Mouse (Mus musculus): ENCODE data around the gene Troap. TPM values are rescaled to one million over a fixed set of nuclear protein-coding genes. Genes with fewer than 3 reads are reported as not detected.

Gene Troap
- polyA plus RNA-seq, 1 experiment from 2014 or later, result 0.99 TPM

DNA sequence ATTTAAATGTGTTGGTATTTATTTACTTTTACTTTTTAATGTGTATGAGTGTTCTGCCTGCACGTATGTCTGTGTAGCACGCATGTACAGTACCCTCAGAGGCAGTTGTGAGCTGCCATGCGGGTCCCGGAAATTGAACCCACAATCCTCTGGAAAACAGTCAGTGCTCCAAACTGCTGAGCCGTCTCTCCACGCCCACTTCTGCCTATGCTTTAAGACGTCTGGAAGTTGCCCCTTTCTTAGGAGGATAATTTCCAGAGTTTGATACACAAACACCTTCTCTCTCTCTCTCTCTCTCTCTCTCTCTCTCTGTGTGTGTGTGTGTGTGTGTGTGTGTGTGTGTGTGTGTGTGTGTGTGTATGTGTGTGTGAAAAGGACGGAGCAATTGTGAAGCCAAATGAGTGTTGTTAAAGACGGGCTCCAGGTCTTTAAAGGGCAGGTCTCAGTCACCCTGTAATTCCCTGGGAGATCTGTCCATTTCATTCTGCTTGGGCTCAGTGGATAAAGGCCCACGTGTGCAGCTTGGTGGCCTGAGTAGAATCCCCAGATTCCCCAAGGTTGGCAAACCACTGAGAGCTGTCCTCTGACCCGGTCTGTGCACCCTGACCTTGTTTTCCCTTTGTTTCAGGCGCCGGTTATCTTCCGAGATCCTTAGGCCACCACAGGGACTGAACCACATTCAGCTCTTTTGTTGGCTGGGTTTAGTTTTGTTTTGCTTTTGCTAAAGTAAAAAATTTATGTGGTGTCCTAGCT is 40.1 kb downstream of the Troap start:
- H3K4me2 ChIP-seq (replicated peaks; ENCODE audit: low read depth, low read length), result no peak overlapping the region
- WGBS, result 48% methylated on average over 14 of the region's 14 CpGs
- H3K4me1 ChIP-seq (ENCODE audit: insufficient read depth, low read depth, low read length), result no peaks in the 10 kb centered on the region
- H3K27me3 ChIP-seq (replicated peaks; ENCODE audit: insufficient read depth, low read length), result no peaks in the 10 kb centered on the region
- no peak for DNase-seq (ENCODE audit: low spot score)
- no peak for TF ChIP-seq EP300 (IDR thresholded peaks at IDR 0.05)
- no peak for TF ChIP-seq CTCF (IDR thresholded peaks at IDR 0.05)
- no peaks in the 10 kb centered on the region for H3K36me3 ChIP-seq (ENCODE audit: insufficient read depth, low read length)
- H3K9ac ChIP-seq (replicated peaks; ENCODE audit: low read depth), result no peak overlapping the region
- no peak for ATAC-seq
- no peak overlapping the region for H3K4me3 ChIP-seq (ENCODE audit: low read depth, low read length)
- no peak overlapping the region for H3K27ac ChIP-seq (ENCODE audit: low read length)
- H3K9me3 ChIP-seq (ENCODE audit: low read length), result no peaks in the 10 kb centered on the region

- H3K4me1 ChIP-seq (ENCODE audit: insufficient read depth, low read depth, low read length), result no peaks in the 10 kb centered on the region
- no peak overlapping the region for H3K4me3 ChIP-seq (ENCODE audit: low read depth, low read length)
- ATAC-seq, result no peak
- WGBS, result 77% methylated on average over 7 of the region's 7 CpGs
- no peak overlapping the region for H3K9ac ChIP-seq (replicated peaks; ENCODE audit: low read depth)
- H3K36me3 ChIP-seq (ENCODE audit: insufficient read depth, low read length), result no peaks in the 10 kb centered on the region
- no peak overlapping the region for H3K4me2 ChIP-seq (replicated peaks; ENCODE audit: low read depth, low read length)
- H3K27ac ChIP-seq (ENCODE audit: low read length), result no peak overlapping the region
- TF ChIP-seq EP300 (IDR thresholded peaks at IDR 0.05) (no peak), CTCF (IDR thresholded peaks at IDR 0.05) (no peak)
- no peak for DNase-seq (ENCODE audit: low spot score)
- H3K9me3 ChIP-seq (ENCODE audit: low read length), result no peaks in the 10 kb centered on the region
- no peaks in the 10 kb centered on the region for H3K27me3 ChIP-seq (replicated peaks; ENCODE audit: insufficient read depth, low read length)
Measured at GRCm38 (mm10) chr15:99115065-99115423, 40.7 kb downstream of the Troap start.

DNA sequence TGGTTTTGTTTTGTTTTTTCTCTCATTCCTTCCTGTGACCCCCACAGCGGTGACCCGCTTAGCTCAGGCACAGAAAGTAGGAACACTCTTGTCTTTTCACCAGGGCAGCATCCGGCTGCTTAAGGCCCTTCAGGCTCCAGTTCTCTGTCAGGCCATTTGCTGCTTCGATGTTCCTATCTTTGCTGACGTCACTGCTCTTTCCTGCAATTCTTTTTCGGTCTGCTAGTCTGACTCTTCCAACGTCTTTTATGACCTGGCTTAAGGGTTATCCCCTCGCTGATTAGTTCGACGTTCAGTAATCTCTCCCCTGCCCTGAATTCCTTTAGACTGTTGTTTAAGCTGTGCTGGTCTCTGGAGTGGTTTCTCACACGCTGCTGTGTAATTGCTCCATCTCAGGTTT is 42.2 kb downstream of the Troap start:
- Histone ChIP-seq H3K36me3 (ENCODE audit: insufficient read depth, low read length) (no peaks in the 10 kb centered on the region), H3K27me3 (replicated peaks; ENCODE audit: insufficient read depth, low read length) (no peaks in the 10 kb centered on the region), H3K4me3 (ENCODE audit: low read depth, low read length) (no peak overlapping the region), H3K4me1 (ENCODE audit: insufficient read depth, low read depth, low read length) (no peaks in the 10 kb centered on the region), H3K4me2 (replicated peaks; ENCODE audit: low read depth, low read length) (no peak overlapping the region), H3K9me3 (ENCODE audit: low read length) (no peaks in the 10 kb centered on the region), H3K27ac (ENCODE audit: low read length) (no peak overlapping the region), H3K9ac (replicated peaks; ENCODE audit: low read depth) (no peak overlapping the region)
- WGBS, result 44% methylated on average over 11 of the region's 11 CpGs
- ATAC-seq, result peak; percentile 43; the same call in 1 of the 2 replicates
- no peak for DNase-seq (ENCODE audit: low spot score)
- TF ChIP-seq EP300 (IDR thresholded peaks at IDR 0.05) (no peak), CTCF (IDR thresholded peaks at IDR 0.05) (no peak)

DNA sequence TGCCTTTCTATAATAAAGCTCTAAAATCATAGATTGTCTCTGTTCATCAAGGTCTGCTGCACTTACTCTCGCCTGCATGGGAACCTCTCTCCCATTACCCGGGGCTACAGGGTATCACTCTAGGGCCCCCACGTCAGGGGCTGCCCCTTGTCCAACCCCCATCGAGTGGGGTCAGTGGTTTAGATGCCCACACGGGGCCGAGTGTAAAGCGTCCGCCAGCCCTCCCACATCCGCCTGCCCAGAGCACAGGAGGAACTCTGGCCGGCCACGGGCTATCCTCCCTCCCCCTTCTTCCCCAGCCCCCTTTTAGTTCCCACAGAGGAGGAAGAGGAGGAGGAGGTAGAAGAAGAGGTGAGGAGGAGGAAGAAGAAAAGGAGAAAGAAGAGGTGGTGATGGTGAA is 46.4 kb downstream of the Troap start:
- no peak overlapping the region for H3K27ac ChIP-seq (ENCODE audit: low read length)
- no peak overlapping the region for H3K4me2 ChIP-seq (replicated peaks; ENCODE audit: low read depth, low read length)
- ATAC-seq (no peak), DNase-seq (ENCODE audit: low spot score) (no peak)
- no peak overlapping the region for H3K4me3 ChIP-seq (ENCODE audit: low read depth, low read length)
- H3K9ac ChIP-seq (replicated peaks; ENCODE audit: low read depth), result no peak overlapping the region
- WGBS, result 14% methylated on average over 11 of the region's 11 CpGs
- no peaks in the 10 kb centered on the region for H3K36me3 ChIP-seq (ENCODE audit: insufficient read depth, low read length)
- no peaks in the 10 kb centered on the region for H3K4me1 ChIP-seq (ENCODE audit: insufficient read depth, low read depth, low read length)
- H3K27me3 ChIP-seq (replicated peaks; ENCODE audit: insufficient read depth, low read length), result no peaks in the 10 kb centered on the region
- H3K9me3 ChIP-seq (ENCODE audit: low read length), result no peaks in the 10 kb centered on the region
- TF ChIP-seq EP300 (IDR thresholded peaks at IDR 0.05) (no peak), CTCF (IDR thresholded peaks at IDR 0.05) (no peak)

DNA sequence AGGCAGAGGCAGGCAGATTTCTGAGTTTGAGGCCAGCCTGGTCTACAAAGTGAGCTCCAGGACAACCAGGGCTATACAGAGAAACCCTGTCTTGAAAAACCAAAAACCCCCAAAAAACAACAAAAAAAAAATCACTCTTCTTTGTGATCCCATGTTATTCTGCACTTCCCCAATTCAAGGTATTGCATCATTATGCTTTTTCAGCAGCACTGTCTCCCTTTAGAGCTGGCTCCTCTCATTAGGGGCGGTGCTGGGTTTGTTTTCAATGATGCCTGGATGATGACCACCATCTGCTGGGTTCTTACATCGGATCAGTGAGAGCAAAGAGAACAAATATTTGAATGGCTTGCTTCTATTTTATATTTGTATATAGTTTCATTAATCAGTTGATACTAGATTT is 48.3 kb downstream of the Troap start:
- Histone ChIP-seq H3K27ac (ENCODE audit: low read length) (no peak overlapping the region), H3K27me3 (replicated peaks; ENCODE audit: insufficient read depth, low read length) (no peaks in the 10 kb centered on the region), H3K4me1 (ENCODE audit: insufficient read depth, low read depth, low read length) (no peaks in the 10 kb centered on the region), H3K9me3 (ENCODE audit: low read length) (no peaks in the 10 kb centered on the region), H3K4me3 (ENCODE audit: low read depth, low read length) (no peak overlapping the region), H3K4me2 (replicated peaks; ENCODE audit: low read depth, low read length) (no peak overlapping the region), H3K36me3 (ENCODE audit: insufficient read depth, low read length) (no peaks in the 10 kb centered on the region), H3K9ac (replicated peaks; ENCODE audit: low read depth) (no peak overlapping the region)
- WGBS, result 58% methylated on average over 2 of the region's 2 CpGs
- no peak for TF ChIP-seq EP300 (IDR thresholded peaks at IDR 0.05)
- no peak for TF ChIP-seq CTCF (IDR thresholded peaks at IDR 0.05)
- ATAC-seq (no peak), DNase-seq (ENCODE audit: low spot score) (peak; percentile 76)

GRCm38 (mm10) chr15:99125711-99126080 is 51.3 kb downstream of the Troap start, which contains the start of gene Spats2:
TSS of gene Spats2 (plus strand) at chr15:99125916.
- H3K27me3 ChIP-seq (replicated peaks; ENCODE audit: insufficient read depth, low read length), result no peaks in the 10 kb centered on the region

More at GRCm38 (mm10) chr15:99125711-99126080, 51.3 kb downstream of the Troap start, which contains the start of gene Spats2:
- H3K27ac ChIP-seq (ENCODE audit: low read length), result peak within 1 kb of the TSS; percentile 89
- H3K9ac ChIP-seq (replicated peaks; ENCODE audit: low read depth), result peak within 1 kb of the TSS; percentile 83
- WGBS, result under 1% methylated on average over 12 of the region's 12 CpGs
- TF ChIP-seq EP300 (IDR thresholded peaks at IDR 0.05) (no peak), CTCF (IDR thresholded peaks at IDR 0.05) (no peak)
- no peaks in the 10 kb centered on the region for H3K4me1 ChIP-seq (ENCODE audit: insufficient read depth, low read depth, low read length)
- peak within 1 kb of the TSS; percentile 88 for H3K4me3 ChIP-seq (ENCODE audit: low read depth, low read length)
- no peaks in the 10 kb centered on the region for H3K9me3 ChIP-seq (ENCODE audit: low read length)
- ATAC-seq, result no peak
- H3K36me3 ChIP-seq (ENCODE audit: insufficient read depth, low read length), result no peaks in the 10 kb centered on the region
- H3K4me2 ChIP-seq (replicated peaks; ENCODE audit: low read depth, low read length), result peak within 1 kb of the TSS; percentile 85
- no peak for DNase-seq (ENCODE audit: low spot score)

All from lung, postnatal 0 days (tissue).